Mouse (Mus musculus) midbrain, postnatal 0 days (tissue): ENCODE results near the gene Sspn. TPM values are rescaled to one million over a fixed set of nuclear protein-coding genes. Genes with fewer than 3 reads are reported as not detected.

ENCODE experiments used
- ATAC-seq: fragments of 200-750 bp; cut with Nextera tagmentation; 2 replicates; pipeline ENCODE4 v1.8.0; 2017; ENCODE audit warnings: moderate number of reproducible peaks, mild to moderate bottlenecking, moderate TSS enrichment, moderate library complexity; ENCODE audit not compliant: low FRiP score
- DNase-seq: peaks from one replicate; pipeline ENCODE4 v3.0.0-alpha.2; 2015; ENCODE audit warnings: low spot score
- H3K27ac ChIP-seq: fragments of 300-500 bp; sonication (generic); 2 replicates; pipeline ENCODE4 v1.5.1; 2014; ENCODE audit warnings: low read depth, mild to moderate bottlenecking, low read length, mixed read lengths
- H3K27me3 ChIP-seq: fragments of 300-500 bp; sonication (generic); 2 replicates; pipeline ENCODE4 v1.6.1; 2014; ENCODE audit warnings: low read length, control low read depth, mixed read lengths; ENCODE audit not compliant: insufficient read depth
- H3K36me3 ChIP-seq: fragments of 300-500 bp; sonication (generic); 2 replicates; pipeline ENCODE4 v1.6.1; 2014; ENCODE audit warnings: low read length, control low read depth, mixed read lengths; ENCODE audit not compliant: insufficient read depth
- H3K4me1 ChIP-seq: fragments of 300-500 bp; sonication (generic); 2 replicates; pipeline ENCODE4 v1.6.1; 2014; ENCODE audit warnings: mild to moderate bottlenecking, control low read depth, antibody characterized with exemption, low read length, mixed read lengths; ENCODE audit not compliant: insufficient read depth
- H3K4me2 ChIP-seq: fragments of 300-500 bp; sonication (generic); 2 replicates; pipeline ENCODE4 v1.6.1; 2014; ENCODE audit warnings: low read depth, mild to moderate bottlenecking, low read length, mixed read lengths; ENCODE audit not compliant: poor library complexity, severe bottlenecking
- H3K4me3 ChIP-seq: fragments of 300-500 bp; sonication (generic); 2 replicates; pipeline ENCODE4 v1.5.1; 2014; ENCODE audit warnings: low read depth, mild to moderate bottlenecking, low read length, moderate library complexity
- H3K9ac ChIP-seq: fragments of 300-500 bp; sonication (generic); replicated peaks from 2 replicates; pipeline ENCODE4 v1.6.1; 2014; ENCODE audit warnings: mild to moderate bottlenecking, low read length, moderate library complexity, mixed read lengths; ENCODE audit not compliant: poor library complexity, severe bottlenecking
- H3K9me3 ChIP-seq: fragments of 300-500 bp; sonication (generic); 2 replicates; pipeline ENCODE4 v1.6.1; 2016; ENCODE audit warnings: low read length, control low read depth
- CTCF ChIP-seq: IDR thresholded peaks from 2 replicates; pipeline ENCODE4 v1.5.1; 2016; ENCODE audit warnings: antibody characterized with exemption, mild to moderate bottlenecking
- WGBS: fragments of 180-500 bp; shearing (Covaris S2); extraction: QIAGEN DNeasy Blood & Tissue Kit; methylation state at CpG from one replicate; pipeline ENCODE4 v1.1.7; 2014; 5-methylcytosine and 5-hydroxymethylcytosine counted together
- polyA plus RNA-seq: library from polyadenylated mRNA; unstranded; fragments of >200 nt; fragmentation: Nextera tagmentation; extraction: Ambion mirVana; gene quantifications from 2 replicates; pipeline ENCODE4 v1.2.1, GENCODE M21; 2015
- total RNA-seq: library from RNA; depleted of rRNA; stranded (reverse); fragments of >200 nt; gene quantifications from 2 replicates; pipeline ENCODE4 v1.2.3, GENCODE M21; 2014

The Sspn gene
- total and polyA plus RNA-seq, 2 experiments from 2014 or later = 5.7 to 6.1 TPM

- TF ChIP-seq CTCF = no peak
- Histone ChIP-seq H3K27me3 (no peaks in the 10 kb centered on the region), H3K4me1 (no peaks in the 10 kb centered on the region), H3K27ac (no peak overlapping the region), H3K36me3 (no peaks in the 10 kb centered on the region), H3K4me2 (no peak overlapping the region), H3K9me3 (no peaks in the 10 kb centered on the region), H3K9ac (no peak overlapping the region), H3K4me3 (no peak overlapping the region)
- no peak for ATAC-seq
- 77% methylated on average over 13 of the region's 13 CpGs for WGBS
- peak; percentile 28 for DNase-seq
Measured at GRCm38 (mm10) chr6:145963966-145964365, 32.5 kb downstream of the Sspn start.

- WGBS = 73% methylated on average over 8 of the region's 8 CpGs
- ATAC-seq (no peak), DNase-seq (no peak)
- Histone ChIP-seq H3K4me1 (no peaks in the 10 kb centered on the region), H3K27me3 (no peaks in the 10 kb centered on the region), H3K4me3 (no peak overlapping the region), H3K27ac (no peak overlapping the region), H3K36me3 (no peaks in the 10 kb centered on the region), H3K9me3 (no peaks in the 10 kb centered on the region), H3K9ac (no peak overlapping the region), H3K4me2 (no peak overlapping the region)
- TF ChIP-seq CTCF = no peak
Measured at GRCm38 (mm10) chr6:145967693-145968092, 36.3 kb downstream of the Sspn start.

GRCm38 (mm10) chr6:145968301-145968818 lies 36.9 kb downstream of the Sspn start:
- H3K4me2 ChIP-seq = no peak overlapping the region
- no peaks in the 10 kb centered on the region for H3K36me3 ChIP-seq
- no peak overlapping the region for H3K27ac ChIP-seq
- H3K4me1 ChIP-seq = no peaks in the 10 kb centered on the region
- no peak overlapping the region for H3K4me3 ChIP-seq
- DNase-seq = peak; percentile 35
- H3K27me3 ChIP-seq = no peaks in the 10 kb centered on the region
- H3K9me3 ChIP-seq = no peaks in the 10 kb centered on the region
- ATAC-seq = no peak
- 77% methylated on average over 7 of the region's 7 CpGs for WGBS
- H3K9ac ChIP-seq = no peak overlapping the region
- no peak for TF ChIP-seq CTCF

GRCm38 (mm10) chr6:145968821-145969220 lies 37.4 kb downstream of the Sspn start:
- Histone ChIP-seq H3K36me3 (no peaks in the 10 kb centered on the region), H3K27ac (no peak overlapping the region), H3K27me3 (no peaks in the 10 kb centered on the region), H3K4me1 (no peaks in the 10 kb centered on the region), H3K9me3 (no peaks in the 10 kb centered on the region), H3K4me3 (no peak overlapping the region), H3K9ac (no peak overlapping the region), H3K4me2 (no peak overlapping the region)
- 71% methylated on average over 10 of the region's 10 CpGs for WGBS
- no peak for DNase-seq
- no peak for ATAC-seq
- TF ChIP-seq CTCF = no peak

GRCm38 (mm10) chr6:145969572-145969971 lies 38.1 kb downstream of the Sspn start:
- no peak overlapping the region for H3K4me2 ChIP-seq
- TF ChIP-seq CTCF = peak; percentile 43
- WGBS = 81% methylated on average over 5 of the region's 5 CpGs

GRCm38 (mm10) chr6:145972107-145972506 lies 40.7 kb downstream of the Sspn start:
- ATAC-seq = no peak
- no peak overlapping the region for H3K4me3 ChIP-seq
- H3K9ac ChIP-seq = no peak overlapping the region
- 82% methylated on average over 4 of the region's 4 CpGs for WGBS
- no peaks in the 10 kb centered on the region for H3K36me3 ChIP-seq
- no peaks in the 10 kb centered on the region for H3K4me1 ChIP-seq
- H3K4me2 ChIP-seq = no peak overlapping the region
- H3K9me3 ChIP-seq = no peaks in the 10 kb centered on the region
- TF ChIP-seq CTCF = no peak
- DNase-seq = no peak
- no peak overlapping the region for H3K27ac ChIP-seq
- H3K27me3 ChIP-seq = no peaks in the 10 kb centered on the region

More at GRCm38 (mm10) chr6:145969572-145969971, 38.1 kb downstream of the Sspn start:
- DNase-seq (no peak), ATAC-seq (no peak)
- H3K4me3 ChIP-seq = no peak overlapping the region
- no peak overlapping the region for H3K27ac ChIP-seq
- no peaks in the 10 kb centered on the region for H3K9me3 ChIP-seq
- H3K4me1 ChIP-seq = no peaks in the 10 kb centered on the region
- no peaks in the 10 kb centered on the region for H3K27me3 ChIP-seq
- H3K36me3 ChIP-seq = no peaks in the 10 kb centered on the region
- H3K9ac ChIP-seq = no peak overlapping the region
